Mouse (Mus musculus) kidney, adult 9 months (tissue): ENCODE measurements around the gene Phyh.

Source experiments
- DNase-seq: peaks from one replicate; pipeline ENCODE4 v3.0.0; 2022

Phyh gene

GRCm38 (mm10) chr2:4918860-4919739 lies at the start of gene Phyh:
TSS of gene Phyh (plus strand) at chr2:4919019.
- DNase-seq = peak; percentile 96

- DNase-seq = no peak
Measured at GRCm38 (mm10) chr2:4872740-4873139, 46.1 kb upstream of the Phyh start.

- no peak for DNase-seq
Measured at GRCm38 (mm10) chr2:4873331-4873730, 45.5 kb upstream of the Phyh start.

GRCm38 (mm10) chr2:4875090-4875489 lies 43.7 kb upstream of the Phyh start:
- no peak for DNase-seq

GRCm38 (mm10) chr2:4876131-4876530 lies 42.7 kb upstream of the Phyh start:
- DNase-seq = no peak

- peak; percentile 43 for DNase-seq
Measured at GRCm38 (mm10) chr2:4880737-4881349, 38.0 kb upstream of the Phyh start.

- peak; percentile 85 for DNase-seq
Measured at GRCm38 (mm10) chr2:4881350-4882248, 37.2 kb upstream of the Phyh start, which contains the start of gene Sephs1. TSS of gene Sephs1 (plus strand) at chr2:4881564.

GRCm38 (mm10) chr2:4882249-4882791 lies 36.5 kb upstream of the Phyh start:
- peak; percentile 75 for DNase-seq

GRCm38 (mm10) chr2:4883009-4883704 lies 35.7 kb upstream of the Phyh start:
- no peak for DNase-seq

GRCm38 (mm10) chr2:4886896-4887295 lies 31.9 kb upstream of the Phyh start:
- peak; percentile 78 for DNase-seq

GRCm38 (mm10) chr2:4895598-4895997 lies 23.2 kb upstream of the Phyh start:
- no peak for DNase-seq

GRCm38 (mm10) chr2:4896970-4897369 lies 21.8 kb upstream of the Phyh start:
- DNase-seq = no peak

GRCm38 (mm10) chr2:4900624-4901023 lies 18.2 kb upstream of the Phyh start:
- peak; percentile 68 for DNase-seq

GRCm38 (mm10) chr2:4902346-4902745 lies 16.5 kb upstream of the Phyh start:
- peak; percentile 72 for DNase-seq

- DNase-seq = no peak
Measured at GRCm38 (mm10) chr2:4907120-4907519, 11.7 kb upstream of the Phyh start.

- no peak for DNase-seq
Measured at GRCm38 (mm10) chr2:4907916-4908315, 10.9 kb upstream of the Phyh start.

GRCm38 (mm10) chr2:4908771-4909315 lies 10.0 kb upstream of the Phyh start:
- peak; percentile 70 for DNase-seq

- DNase-seq = peak; percentile 58
Measured at GRCm38 (mm10) chr2:4909909-4910308, 8.9 kb upstream of the Phyh start.

GRCm38 (mm10) chr2:4910521-4910920 lies 8.3 kb upstream of the Phyh start:
- no peak for DNase-seq

GRCm38 (mm10) chr2:4913949-4914348 lies 4.9 kb upstream of the Phyh start:
- DNase-seq = no peak

- no peak for DNase-seq
Measured at GRCm38 (mm10) chr2:4916037-4916436, 2.8 kb upstream of the Phyh start.
